Mouse (Mus musculus) embryonic fibroblast, embryonic 13.5 days (primary cell): ENCODE data around the gene Traf3ip3. TPM values are rescaled to one million over a fixed set of nuclear protein-coding genes. Genes with fewer than 3 reads are reported as not detected.

Experiments
- H3K27ac ChIP-seq: 2 replicates; pipeline ENCODE4 v1.5.1; 2012; ENCODE audit warnings: low read length, control low read depth, inconsistent platforms; ENCODE audit not compliant: insufficient read depth
- H3K4me1 ChIP-seq: 2 replicates; pipeline ENCODE4 v1.6.1; 2011; ENCODE audit warnings: low read length; ENCODE audit not compliant: control insufficient read depth, insufficient read depth
- H3K4me3 ChIP-seq: 2 replicates; pipeline ENCODE4 v1.5.1; 2011; ENCODE audit warnings: mild to moderate bottlenecking, control low read depth, low read length; ENCODE audit not compliant: insufficient read depth
- CTCF ChIP-seq: IDR thresholded peaks from 2 replicates; pipeline ENCODE4 v1.5.1; 2011; ENCODE audit warnings: mild to moderate bottlenecking, control low read depth, low read length, moderate library complexity, borderline replicate concordance; ENCODE audit not compliant: insufficient read depth
- POLR2A ChIP-seq: IDR thresholded peaks from 2 replicates; pipeline ENCODE4 v1.6.1; 2011; ENCODE audit warnings: low read depth, mild to moderate bottlenecking, control low read depth, low read length, moderate library complexity
- polyA plus RNA-seq: library from polyadenylated mRNA; stranded (reverse); fragments of >200 nt; gene quantifications from 2 replicates; pipeline ENCODE4 v1.2.4, GENCODE M21; 2011; ENCODE audit warnings: low read depth; ENCODE audit not compliant: missing spikeins, insufficient read length

Gene Traf3ip3
- not detected in 2 replicates for polyA plus RNA-seq

- TF ChIP-seq CTCF (no peak), POLR2A (no peak)
- Histone ChIP-seq H3K4me3 (no peak within 1 kb of the TSS), H3K27ac (no peak within 1 kb of the TSS), H3K4me1 (no peaks in the 10 kb centered on the region)
These were observed at the start of gene Traf3ip3 for GRCm38 (mm10) chr1:193201383-193201778. TSS of gene Traf3ip3 (minus strand) at chr1:193201703.

- Histone ChIP-seq H3K27ac (no peak overlapping the region), H3K4me3 (no peak overlapping the region), H3K4me1 (no peaks in the 10 kb centered on the region)
- TF ChIP-seq CTCF (no peak), POLR2A (no peak)
These were observed 48.5 kb upstream of the Traf3ip3 start for GRCm38 (mm10) chr1:193250026-193250425.

- Histone ChIP-seq H3K4me1 (peaks cover 5% of the 10 kb centered on the region; the same call in 1 of the 2 replicates), H3K27ac (no peak overlapping the region), H3K4me3 (no peak overlapping the region)
- TF ChIP-seq CTCF (no peak), POLR2A (no peak)
These were observed 42.7 kb upstream of the Traf3ip3 start for GRCm38 (mm10) chr1:193244235-193244634.

DNA sequence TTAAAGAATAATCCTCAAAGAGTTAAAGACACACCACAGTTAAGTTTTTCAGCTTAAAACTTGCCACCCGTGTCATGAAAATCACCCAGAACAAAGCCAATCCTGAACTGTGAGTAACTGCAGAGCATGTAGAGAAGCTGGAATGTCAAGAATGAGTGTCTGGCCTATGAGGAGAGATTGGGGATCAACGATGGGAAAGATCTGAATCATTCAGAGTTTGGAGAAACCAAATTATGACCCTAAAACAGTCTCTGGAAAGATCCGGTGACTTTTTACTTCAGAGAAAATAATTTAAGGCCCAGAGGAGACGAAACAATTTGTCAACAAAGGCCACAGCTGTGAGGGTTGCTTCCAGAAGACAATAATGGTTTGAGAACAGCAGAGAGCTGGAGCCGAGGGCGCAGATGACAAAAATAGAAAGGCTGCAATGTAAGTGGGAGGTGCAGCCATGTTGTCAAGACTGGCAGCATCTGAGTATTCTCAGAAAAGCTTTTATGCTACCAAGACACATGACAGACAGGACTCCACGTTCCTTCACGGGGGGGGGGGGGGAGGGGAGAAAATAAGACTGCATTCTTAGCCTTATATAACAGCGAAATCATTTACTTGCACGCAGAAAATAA is 42.2 kb upstream of the Traf3ip3 start:
- Histone ChIP-seq H3K4me3 (no peak overlapping the region), H3K27ac (peak overlapping the region; percentile 84), H3K4me1 (peaks cover 5% of the 10 kb centered on the region; the same call in 1 of the 2 replicates)
- TF ChIP-seq POLR2A, result no peak
- TF ChIP-seq CTCF, result no peak

DNA sequence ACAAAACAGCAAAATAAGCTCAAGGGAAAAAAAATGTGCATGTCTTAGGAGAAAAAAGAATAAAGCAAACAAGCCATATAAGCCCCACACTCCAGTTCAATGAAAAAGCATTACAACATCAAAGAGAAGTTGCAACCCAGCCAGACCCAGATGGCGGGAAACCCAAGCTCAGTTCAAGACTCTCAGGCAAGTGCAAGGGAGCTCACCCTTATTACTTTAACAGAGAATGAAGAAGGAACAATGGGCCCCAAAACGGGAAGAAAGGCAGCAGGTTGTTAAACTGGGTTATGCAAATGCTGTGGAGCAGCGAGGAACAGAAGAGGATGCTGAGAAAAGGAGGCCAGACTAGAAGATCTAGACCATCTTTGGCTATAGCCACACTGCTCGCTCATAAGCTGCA is 41.4 kb upstream of the Traf3ip3 start:
- TF ChIP-seq POLR2A (no peak), CTCF (no peak)
- H3K4me1 ChIP-seq, result peaks cover 5% of the 10 kb centered on the region; the same call in 1 of the 2 replicates

GRCm38 (mm10) chr1:193242238-193242637 is 40.7 kb upstream of the Traf3ip3 start:
- Histone ChIP-seq H3K27ac (no peak overlapping the region), H3K4me3 (no peak overlapping the region), H3K4me1 (peaks cover 5% of the 10 kb centered on the region; the same call in 1 of the 2 replicates)
- TF ChIP-seq CTCF (no peak), POLR2A (no peak)

More for the DNA sequence above, 41.4 kb upstream of the Traf3ip3 start:
- Histone ChIP-seq H3K4me3 (no peak overlapping the region), H3K27ac (no peak overlapping the region)

DNA sequence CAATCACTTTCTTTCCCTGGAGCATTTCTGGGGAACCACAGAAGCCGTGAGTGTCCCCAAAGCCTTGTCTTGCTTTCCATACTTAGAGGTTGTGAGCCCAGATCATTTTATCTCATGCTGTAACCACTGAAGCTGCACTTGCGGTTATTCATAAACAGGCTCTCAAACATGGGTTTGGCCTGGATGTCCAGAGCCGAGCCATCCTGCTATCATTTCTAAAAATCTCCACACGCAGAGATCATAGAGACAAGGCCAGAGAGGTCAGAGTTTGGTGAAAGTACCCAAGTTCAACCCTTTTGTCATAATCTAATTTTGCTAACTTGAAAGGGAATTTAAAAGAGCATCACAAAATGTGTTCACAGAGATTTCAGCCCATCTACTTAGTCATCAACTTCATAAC is 39.9 kb upstream of the Traf3ip3 start:
- Histone ChIP-seq H3K4me1 (peaks cover 5% of the 10 kb centered on the region; the same call in 1 of the 2 replicates), H3K4me3 (no peak overlapping the region), H3K27ac (no peak overlapping the region)
- TF ChIP-seq POLR2A (no peak), CTCF (no peak)

DNA sequence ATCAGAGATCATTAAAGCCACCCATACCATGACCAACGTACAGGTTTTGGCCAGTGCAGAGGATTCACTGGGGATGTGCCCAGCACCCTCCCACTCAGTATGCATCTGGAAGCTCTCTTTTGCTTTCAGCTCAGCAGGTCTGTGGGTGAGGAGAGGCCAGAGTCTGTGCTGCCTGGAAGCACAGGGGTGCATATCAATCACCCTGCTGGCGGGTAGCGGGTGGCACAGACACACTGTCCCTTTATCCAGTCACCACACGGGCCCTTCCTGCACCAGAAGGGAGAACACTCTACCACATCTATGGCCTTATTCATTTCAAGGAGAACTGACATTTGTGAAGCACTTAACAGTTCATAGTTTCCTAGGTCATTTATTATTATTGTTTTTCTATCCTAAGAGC is 36.9 kb upstream of the Traf3ip3 start:
- no peak overlapping the region for H3K27ac ChIP-seq
- TF ChIP-seq POLR2A (no peak), CTCF (no peak)
- no peak overlapping the region for H3K4me3 ChIP-seq
- H3K4me1 ChIP-seq, result no peaks in the 10 kb centered on the region

DNA sequence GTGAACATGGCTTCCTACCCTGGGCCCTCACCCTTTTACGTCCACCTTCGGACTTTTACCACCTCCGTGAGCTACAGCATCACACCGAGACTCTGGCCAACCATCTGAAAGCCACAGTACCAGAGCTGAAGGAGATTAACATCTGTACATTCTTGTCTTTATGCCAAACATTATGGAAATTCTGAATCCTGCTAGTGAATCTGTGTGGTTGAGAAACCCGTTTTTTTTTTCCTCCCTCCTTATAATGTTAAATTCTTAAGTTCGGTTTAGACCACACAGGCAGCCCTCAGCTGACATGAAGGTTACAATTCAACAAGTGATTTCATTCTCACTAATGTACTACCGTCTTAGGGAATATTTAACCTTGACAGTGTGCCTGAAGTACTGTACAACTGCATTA is 33.4 kb upstream of the Traf3ip3 start:
- TF ChIP-seq CTCF (no peak), POLR2A (no peak)
- Histone ChIP-seq H3K4me1 (no peaks in the 10 kb centered on the region), H3K27ac (no peak overlapping the region), H3K4me3 (no peak overlapping the region)

- TF ChIP-seq POLR2A (no peak), CTCF (no peak)
- Histone ChIP-seq H3K4me1 (no peaks in the 10 kb centered on the region), H3K27ac (no peak overlapping the region), H3K4me3 (no peak overlapping the region)
These were observed 32.7 kb upstream of the Traf3ip3 start for GRCm38 (mm10) chr1:193234130-193234645.

DNA sequence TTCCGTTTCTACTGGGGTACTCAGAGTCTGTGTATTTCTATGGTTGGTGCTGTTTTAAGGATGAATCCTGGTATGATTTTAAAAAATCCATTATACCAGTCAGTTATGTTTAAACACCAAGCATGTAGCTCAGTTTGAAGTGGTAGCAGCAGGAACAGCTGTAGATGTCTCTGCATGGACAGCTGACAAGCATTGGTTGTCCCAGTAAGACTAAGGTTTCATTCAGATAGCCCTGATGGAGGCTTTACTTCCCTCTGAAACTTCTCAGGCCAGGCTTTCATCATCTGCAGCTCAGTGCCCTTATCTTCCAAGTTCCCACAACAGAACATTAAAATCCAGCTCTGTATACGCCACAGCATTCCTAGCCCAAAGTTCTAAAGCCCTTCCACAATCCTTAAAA is 31.2 kb upstream of the Traf3ip3 start:
- no peaks in the 10 kb centered on the region for H3K4me1 ChIP-seq
- H3K27ac ChIP-seq, result no peak overlapping the region
- TF ChIP-seq CTCF (no peak), POLR2A (no peak)
- H3K4me3 ChIP-seq, result no peak overlapping the region
